Mouse (Mus musculus) skeletal muscle tissue, adult 2 months (tissue): ENCODE measurements around the gene Wfdc17.

ENCODE experiments used
- DNase-seq: peaks from one replicate; pipeline ENCODE4 v3.0.0-alpha.2; 2012; ENCODE audit warnings: low read depth, low spot score

Wfdc17 gene

GRCm38 (mm10) chr11:83703705-83704104 lies at the start of gene Wfdc17:
TSS of gene Wfdc17 (plus strand) at chr11:83703991.
- peak; percentile 24 for DNase-seq

GRCm38 (mm10) chr11:83654606-83655005 lies 49.2 kb upstream of the Wfdc17 start:
- DNase-seq = no peak

- DNase-seq = no peak
Observed at GRCm38 (mm10) chr11:83657508-83657907, 46.3 kb upstream of the Wfdc17 start.

- no peak for DNase-seq
Observed at GRCm38 (mm10) chr11:83658797-83659196, 45.0 kb upstream of the Wfdc17 start.

- no peak for DNase-seq
Observed at GRCm38 (mm10) chr11:83662204-83662603, 41.6 kb upstream of the Wfdc17 start, which contains the start of gene Ccl4. TSS of gene Ccl4 (plus strand) at chr11:83662584.

- DNase-seq = no peak
Observed at GRCm38 (mm10) chr11:83663532-83663931, 40.3 kb upstream of the Wfdc17 start.

GRCm38 (mm10) chr11:83671743-83672142 lies 32.0 kb upstream of the Wfdc17 start:
- no peak for DNase-seq

GRCm38 (mm10) chr11:83675665-83676064 lies 28.1 kb upstream of the Wfdc17 start:
- no peak for DNase-seq

GRCm38 (mm10) chr11:83689918-83690317 lies 13.9 kb upstream of the Wfdc17 start:
- no peak for DNase-seq

- no peak for DNase-seq
Observed at GRCm38 (mm10) chr11:83692008-83692407, 11.8 kb upstream of the Wfdc17 start.

GRCm38 (mm10) chr11:83708715-83709114 lies 4.9 kb downstream of the Wfdc17 start, which contains the start of gene Wfdc18:
TSS of gene Wfdc18 (plus strand) at chr11:83709015.
- DNase-seq = no peak

GRCm38 (mm10) chr11:83709683-83710082 lies 5.9 kb downstream of the Wfdc17 start:
- DNase-seq = no peak

GRCm38 (mm10) chr11:83712671-83713070 lies 8.9 kb downstream of the Wfdc17 start:
- DNase-seq = no peak

GRCm38 (mm10) chr11:83713925-83714324 lies 10.1 kb downstream of the Wfdc17 start:
- no peak for DNase-seq

GRCm38 (mm10) chr11:83717042-83717665 lies 13.4 kb downstream of the Wfdc17 start:
- DNase-seq = peak; percentile 6

- DNase-seq = no peak
Observed at GRCm38 (mm10) chr11:83720766-83721165, 17.0 kb downstream of the Wfdc17 start.

GRCm38 (mm10) chr11:83728757-83729432 lies 25.1 kb downstream of the Wfdc17 start:
- no peak for DNase-seq

GRCm38 (mm10) chr11:83731116-83731515 lies 27.3 kb downstream of the Wfdc17 start:
- DNase-seq = no peak

- DNase-seq = no peak
Observed at GRCm38 (mm10) chr11:83733071-83733640, 29.4 kb downstream of the Wfdc17 start.

- DNase-seq = no peak
Observed at GRCm38 (mm10) chr11:83734215-83734614, 30.4 kb downstream of the Wfdc17 start.

GRCm38 (mm10) chr11:83735881-83736280 lies 32.1 kb downstream of the Wfdc17 start:
- no peak for DNase-seq

GRCm38 (mm10) chr11:83737109-83737558 lies 33.3 kb downstream of the Wfdc17 start:
- DNase-seq = no peak

- no peak for DNase-seq
Observed at GRCm38 (mm10) chr11:83739241-83739640, 35.5 kb downstream of the Wfdc17 start.
